Mouse (Mus musculus): ENCODE data around the gene Ptprn2.

Gene Ptprn2

DNA sequence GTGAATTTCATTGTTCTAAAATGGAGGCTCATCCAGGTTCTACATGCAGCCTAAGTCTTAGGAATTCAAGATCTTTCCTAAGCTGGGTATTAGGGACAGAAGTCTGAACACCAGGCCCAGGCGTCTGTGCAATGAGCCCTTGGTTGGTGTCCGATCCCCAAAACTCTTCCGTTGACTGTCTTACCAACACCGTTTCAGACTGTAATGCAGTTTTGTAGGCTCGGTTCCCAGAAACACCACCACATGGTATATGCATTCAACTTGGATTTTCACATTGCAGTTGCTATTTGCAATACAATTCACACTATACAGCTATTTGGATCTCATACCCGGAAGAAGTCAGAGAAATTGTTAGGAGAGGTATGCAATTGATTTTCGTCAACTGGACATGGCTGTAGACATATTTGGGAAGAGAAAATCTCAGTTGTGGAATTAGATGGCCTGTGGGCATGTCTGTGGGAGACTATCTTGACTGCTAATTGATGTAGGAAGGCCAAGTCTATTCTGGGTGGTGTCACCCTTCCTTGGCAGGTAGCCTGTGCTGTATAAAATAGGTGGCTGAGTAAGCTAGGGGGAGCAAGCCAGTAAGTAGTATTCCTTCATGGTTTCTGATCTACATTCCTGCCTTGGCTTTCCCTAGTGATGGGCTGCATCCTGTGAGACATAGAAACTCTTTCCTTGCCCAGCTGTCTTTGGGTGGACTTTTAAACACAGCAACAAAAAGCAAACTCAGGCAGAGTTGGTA is 109.5 kb downstream of the Ptprn2 start:
- no peak for DNase-seq

DNA sequence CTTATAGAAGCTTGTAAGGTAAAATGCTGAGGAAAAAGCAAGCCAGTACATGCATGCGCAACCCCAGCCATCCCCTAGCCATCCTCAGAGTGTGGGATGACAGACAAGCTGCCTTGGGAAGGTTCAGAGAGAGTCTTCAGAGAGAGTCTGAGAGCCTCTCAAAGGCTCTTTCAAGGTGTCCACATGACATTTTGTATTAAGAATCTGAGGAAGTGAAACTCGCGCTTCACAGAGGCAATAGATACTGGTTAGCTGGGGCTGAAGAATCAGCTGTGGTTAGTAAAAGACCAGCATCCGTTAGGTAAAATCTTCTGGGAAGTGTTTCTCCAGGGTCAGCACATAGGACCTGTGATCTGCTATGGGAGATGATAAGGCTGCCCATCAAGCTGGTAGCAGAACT is 110.2 kb downstream of the Ptprn2 start:
- DNase-seq = no peak

DNA sequence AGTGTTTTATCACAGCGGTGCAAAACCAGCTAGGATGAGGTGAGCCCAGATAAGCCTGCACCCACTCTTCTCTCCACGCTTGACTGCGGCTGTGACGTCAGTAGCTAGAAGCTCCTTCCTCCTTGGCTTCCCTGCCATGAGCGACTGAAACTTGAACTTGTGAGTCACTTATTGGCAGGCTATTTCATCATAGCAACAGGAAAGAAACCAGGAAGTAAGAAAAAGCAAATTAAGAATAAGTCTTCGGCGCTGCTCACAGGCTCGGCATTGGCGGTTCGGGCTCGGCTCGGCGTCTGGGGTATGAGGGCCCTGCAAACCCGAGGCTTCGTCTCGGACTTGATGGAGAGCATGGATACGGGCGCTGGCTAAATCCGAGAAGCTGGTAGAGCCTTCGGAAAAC is 111.5 kb downstream of the Ptprn2 start:
- no peak for DNase-seq

DNA sequence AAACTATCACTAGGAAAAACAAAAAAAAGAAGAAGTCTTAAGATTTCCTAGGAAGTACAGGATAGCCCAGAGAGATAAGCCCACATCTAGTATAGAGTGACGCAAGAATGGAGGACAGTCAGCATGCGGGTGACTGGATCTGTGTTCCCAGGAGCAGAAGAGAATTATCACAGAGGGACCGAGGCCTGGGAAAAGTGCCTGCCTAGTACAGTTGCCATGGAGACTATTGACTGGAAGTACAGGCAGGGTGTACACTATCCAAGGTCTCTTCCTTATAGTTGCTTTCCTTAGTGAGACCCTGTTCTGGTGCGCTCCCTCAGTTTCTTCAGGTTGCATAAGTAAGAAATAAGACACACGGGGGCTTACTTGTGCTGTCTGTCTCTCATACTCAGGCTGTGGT is 112.2 kb downstream of the Ptprn2 start:
- no peak for DNase-seq

DNA sequence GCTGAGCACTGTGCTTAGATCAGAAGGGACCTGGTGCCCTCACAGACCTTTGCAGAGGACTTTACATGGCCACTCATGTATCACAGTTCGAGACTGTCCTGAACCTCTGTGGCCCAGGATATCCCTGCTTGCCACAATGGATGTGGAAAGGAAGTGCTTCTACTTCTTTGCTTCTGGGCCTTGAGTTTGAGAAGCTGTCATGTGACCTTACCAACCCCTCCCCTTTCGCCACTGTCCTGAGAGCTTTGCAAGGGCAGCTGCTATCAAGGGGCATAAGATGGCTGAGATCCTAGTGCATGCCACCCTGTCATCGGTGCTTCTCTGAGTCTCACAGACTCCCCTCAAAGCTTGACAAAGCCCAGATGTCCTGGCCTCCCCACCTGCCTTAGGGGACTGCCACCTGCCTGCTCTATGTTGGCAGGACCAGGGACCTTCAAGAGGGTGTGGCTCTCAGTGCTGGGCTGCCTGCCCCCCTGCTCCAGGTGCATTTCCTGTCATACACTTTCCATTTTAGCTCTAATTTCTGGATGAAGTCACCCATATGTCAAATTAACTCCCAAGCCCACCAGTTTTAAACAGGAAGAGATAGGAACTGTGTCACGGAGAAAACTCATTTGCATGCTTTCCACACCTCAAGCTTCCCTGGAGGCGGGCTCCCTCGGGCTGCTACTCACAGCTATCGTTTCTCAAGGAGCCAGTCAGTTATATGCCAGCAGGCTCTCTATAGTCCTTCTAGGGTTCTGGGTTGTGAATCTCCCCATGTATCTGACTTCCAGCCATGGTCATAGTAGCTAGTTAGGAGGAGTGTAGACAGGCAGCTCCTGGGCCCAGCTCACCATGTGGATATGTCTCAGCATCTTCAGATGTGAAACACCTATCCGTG is 112.8 kb downstream of the Ptprn2 start:
- DNase-seq = no peak

DNA sequence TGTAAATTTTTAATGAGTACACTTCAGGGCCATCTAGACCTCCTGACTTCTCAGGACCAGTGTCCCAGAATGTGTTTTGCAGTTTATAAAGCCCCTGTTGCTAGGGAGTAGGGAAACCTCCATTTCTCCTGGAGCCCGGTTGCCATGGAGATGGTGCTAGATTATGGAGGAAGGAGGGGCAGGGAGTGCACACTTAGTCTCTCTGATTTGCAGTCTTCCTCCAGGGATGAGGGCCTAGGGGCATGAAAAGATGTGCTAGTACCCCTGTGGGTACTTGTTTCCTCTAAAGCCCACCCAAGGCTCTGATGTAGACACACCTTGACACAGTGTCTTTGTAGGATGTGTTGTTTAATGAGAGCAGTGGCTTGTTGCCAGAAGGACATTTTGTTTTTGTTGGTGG is 114.0 kb downstream of the Ptprn2 start:
- no peak for DNase-seq

DNA sequence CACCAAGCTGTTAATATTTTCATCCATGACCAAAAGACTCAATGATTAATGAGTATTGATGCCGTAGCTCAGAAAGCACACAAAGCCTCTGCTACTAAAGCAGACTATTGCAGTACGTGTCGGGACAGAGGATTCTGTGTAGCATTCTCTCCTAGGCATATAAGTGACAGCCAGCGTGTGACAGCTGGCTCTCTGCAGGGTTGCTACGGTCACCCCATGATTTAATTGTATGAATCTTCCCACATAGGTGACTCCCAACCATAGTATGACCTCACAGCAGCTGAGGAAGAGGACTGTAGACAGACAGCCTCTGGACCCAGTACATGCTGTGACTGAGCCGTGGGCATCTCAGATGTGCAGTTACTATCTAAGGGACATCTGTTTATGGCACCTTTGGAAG is 114.5 kb downstream of the Ptprn2 start:
- no peak for DNase-seq

DNA sequence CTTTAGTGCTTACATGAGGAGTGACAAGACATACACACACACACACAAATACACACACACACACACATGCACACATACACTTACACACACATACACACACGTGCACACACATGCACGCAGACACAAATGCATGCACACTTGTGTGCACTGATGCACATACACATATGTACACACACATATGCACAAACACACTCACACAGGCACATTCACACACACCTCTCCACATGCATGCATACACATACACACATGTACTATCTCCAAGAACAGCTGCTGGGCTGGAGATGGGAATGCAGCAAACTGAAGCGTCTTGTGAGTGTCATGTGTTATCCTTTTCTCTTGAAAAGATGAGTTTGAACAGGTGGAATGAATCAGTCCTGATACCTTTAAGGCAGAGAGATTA is 115.9 kb downstream of the Ptprn2 start:
- DNase-seq = no peak

DNA sequence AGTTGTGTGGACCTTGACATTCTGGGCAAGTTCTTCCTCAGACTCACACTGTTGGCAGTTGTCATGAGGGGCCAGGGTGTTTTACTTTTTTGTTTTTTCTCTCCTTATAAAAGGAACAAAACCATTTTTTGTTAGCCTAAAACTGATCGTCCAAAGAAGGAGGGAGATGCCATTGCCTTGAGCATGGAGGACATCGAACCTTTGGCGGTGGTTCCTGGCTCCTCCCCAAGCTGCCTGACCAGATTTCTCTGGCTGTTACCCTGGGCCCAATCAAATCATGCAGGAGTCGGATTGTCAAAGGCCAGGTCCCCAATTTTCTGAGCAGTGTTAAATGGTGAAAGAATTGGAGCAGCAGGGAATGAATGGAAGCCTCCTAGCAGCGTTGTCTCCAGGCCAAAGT is 116.4 kb downstream of the Ptprn2 start:
- DNase-seq = no peak

DNA sequence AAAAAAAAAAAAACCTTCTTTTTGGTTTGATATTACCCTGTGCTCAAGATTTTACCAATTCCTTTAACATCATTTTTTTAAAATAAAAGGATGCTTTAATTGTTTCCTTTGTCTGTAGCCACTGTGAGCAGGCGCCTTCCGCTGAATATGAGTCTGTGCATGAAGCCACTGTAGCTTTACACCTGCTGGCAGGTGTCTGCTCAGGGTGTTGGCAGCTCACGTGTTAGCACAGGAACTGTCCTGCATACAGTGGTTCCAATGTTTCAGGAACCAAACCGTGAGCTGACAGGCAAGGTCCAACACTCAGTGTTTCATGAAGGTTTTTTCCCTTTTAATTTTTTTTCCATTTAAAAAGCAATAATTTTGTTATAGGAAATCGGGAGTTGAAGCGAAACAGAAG is 123.1 kb downstream of the Ptprn2 start:
- DNase-seq = no peak

DNA sequence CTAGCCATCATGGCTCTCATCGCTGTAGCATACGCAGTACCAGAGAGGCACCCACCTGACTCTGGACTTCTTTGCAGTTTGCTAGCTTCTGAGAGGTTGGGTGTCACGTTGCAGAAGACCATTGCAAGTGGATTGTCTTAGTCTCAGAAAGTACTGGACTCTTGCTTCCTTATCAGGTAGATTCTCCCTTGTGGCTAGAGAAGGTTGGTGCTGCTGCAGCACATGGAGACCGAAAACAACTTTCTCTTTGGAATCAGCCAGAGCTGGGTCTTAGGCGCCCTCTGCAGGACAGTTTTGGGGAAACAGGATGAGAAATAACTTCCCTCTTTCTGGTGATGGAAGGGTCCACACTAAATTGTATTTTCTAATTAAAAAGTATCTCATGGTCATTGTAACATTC is 134.3 kb downstream of the Ptprn2 start:
- peak; percentile 70 for DNase-seq

DNA sequence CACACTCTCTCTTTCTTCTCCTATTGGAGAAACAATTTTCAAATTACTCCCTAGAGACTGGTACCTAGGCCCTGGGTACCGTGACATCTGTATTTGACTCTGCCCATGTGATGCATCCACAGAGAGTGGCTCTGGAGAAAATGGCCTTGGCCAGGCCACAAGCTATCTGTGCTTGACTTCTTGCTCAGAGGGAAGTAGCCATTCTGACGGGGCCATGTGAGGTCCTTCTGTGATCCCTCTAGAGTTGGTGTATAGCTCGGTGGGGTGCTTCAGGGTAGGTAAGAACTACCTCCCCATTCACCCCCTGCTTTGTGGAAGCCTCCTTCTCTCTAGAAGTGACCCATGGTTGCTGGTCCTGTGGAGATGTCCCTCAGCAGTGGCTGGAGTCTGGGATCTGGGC is 134.8 kb downstream of the Ptprn2 start:
- no peak for DNase-seq

DNA sequence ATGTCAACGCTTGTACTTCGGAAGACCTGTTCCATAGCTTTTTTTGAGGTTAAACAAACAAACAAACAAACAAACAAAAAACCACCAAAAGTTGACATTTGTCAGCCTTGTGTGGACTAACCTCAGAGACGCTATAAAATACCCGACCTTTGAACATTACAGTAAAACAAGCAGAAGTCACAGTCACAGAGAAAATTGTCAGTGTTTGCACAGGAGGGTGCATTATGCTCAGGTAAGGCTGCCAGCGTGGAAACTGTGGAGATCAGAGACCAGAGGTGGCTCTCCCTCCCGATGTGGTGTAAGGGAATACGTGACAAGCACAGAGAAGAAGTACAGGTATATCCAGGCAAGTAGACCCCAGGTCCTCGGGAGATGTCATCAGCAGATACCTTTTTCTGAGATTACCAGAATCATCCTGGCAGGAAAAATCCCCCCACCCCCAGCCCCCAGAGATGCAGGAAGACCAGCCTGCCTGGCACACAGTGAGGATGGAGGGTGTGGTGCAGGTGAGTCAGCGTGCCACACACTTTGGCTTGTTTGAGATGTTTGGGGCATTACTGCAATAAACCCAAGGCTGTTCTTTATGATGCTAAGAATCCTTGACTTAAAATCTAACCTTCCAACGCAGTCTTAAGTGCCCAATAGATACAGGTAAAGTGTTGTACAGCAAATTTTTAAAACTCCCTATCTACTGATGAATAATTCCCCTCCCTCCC is 136.0 kb downstream of the Ptprn2 start:
- no peak for DNase-seq

DNA sequence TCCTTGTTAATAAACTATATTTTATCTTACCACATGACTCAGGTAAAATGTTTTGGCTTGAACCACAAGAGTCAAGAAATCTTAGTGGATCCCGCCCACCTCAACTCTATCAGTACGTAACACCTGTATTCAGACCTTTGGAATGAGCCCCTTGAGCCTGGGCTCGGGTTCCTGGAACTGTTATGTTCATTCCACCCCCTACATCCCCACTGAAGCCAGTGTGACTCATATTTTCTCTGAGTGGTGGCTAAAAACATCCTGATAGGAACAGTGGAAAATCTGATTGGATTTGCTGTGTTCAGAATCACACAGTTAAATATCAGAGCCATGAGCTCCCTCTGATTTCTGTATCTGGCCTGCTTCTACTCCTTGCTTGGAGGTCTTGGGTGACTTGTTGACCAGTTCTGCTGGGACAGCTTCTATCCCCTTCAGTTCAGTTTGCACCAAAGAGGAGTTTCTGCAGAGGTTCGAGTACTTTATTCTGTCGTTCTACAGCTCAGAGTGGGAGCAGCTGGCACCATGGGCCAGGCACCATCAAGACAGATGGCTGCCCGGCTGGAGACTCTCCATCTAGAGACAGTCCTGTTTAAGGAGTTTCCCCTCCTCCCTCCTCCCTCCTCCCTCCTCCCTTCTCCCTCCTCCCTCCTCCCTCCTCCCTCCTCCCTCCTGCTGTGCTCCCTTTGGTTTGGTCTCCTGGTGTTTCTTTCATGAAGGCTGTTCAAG is 137.3 kb downstream of the Ptprn2 start:
- peak; percentile 92 for DNase-seq

DNA sequence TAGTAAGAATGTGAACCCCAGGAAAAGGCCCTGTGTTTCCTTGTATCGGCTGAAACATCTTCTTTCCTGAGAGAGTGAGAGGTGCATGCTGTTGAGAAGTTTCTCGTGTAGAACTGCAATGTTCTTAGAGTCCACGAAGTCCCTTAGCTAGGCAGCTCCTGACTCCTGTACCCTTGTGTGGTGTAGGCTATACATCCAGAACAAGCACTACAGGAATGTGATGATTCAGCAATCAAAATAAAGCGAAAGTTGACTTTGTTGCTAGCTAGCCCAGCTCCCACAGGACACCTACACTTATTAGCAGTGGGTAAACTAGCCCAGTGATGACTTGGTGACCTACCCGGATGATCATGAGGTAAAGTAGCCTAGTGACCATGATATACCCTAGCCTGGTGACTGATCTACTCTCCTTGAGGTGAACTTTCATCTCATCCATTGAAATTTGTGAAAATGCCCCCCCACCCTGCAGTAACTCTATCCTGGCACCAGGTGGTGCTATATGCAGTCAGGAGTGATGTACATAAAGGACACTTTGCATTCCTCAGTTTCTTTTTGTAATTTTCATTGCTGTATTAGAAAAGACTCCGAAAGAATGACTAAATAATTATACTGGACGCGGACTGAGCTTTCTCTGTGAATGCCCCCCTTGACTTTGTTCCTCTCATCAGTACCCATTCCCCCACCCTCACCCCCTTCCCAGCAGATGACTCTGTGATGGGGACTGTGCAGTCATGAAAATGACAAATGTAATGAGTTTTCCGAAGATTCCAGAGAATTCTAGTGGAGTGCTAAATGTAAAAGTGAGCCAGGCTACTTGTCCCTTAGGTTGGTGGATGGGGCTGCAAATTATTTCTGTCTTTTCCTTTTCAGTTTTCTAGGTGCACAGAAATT is 140.1 kb downstream of the Ptprn2 start:
- peak; percentile 52 for DNase-seq

DNA sequence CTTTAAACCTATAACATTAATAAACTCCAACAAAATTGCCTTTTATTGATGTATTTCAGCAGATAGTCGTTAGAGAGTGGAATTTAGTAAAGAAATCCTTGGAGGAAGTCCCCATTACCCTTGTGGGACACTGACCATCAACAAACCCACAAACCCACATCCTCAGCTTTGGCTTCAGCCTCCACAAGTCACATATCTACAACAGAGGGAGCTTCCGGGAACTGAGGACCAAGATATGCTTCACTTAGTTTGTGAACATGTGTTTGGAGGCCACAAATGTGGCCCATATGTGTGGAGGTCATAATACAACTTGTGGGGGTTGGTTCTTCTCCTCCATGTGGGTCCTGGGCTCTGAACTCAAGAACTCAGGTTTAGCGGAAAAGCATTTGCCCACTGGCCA is 143.5 kb downstream of the Ptprn2 start:
- DNase-seq = no peak

DNA sequence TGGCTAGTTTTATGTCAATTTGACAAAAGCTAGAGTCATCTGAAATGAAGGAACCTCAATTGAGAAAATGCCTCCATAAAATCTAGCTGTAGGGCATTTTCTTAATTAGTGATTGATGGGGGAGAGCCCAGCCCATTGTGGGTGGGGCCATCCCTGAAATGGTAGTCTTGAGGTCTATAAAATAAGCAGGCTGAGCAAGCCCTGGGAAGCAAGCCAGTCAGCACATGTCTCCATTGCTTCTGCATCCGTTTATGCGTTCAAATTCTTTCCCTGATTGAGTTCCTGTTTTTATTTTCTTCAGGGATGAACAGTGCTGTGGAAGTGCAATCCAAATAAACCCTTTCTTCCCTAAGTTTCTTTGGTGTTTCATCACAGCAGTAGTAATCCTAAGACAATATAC is 152.0 kb downstream of the Ptprn2 start:
- DNase-seq = no peak

DNA sequence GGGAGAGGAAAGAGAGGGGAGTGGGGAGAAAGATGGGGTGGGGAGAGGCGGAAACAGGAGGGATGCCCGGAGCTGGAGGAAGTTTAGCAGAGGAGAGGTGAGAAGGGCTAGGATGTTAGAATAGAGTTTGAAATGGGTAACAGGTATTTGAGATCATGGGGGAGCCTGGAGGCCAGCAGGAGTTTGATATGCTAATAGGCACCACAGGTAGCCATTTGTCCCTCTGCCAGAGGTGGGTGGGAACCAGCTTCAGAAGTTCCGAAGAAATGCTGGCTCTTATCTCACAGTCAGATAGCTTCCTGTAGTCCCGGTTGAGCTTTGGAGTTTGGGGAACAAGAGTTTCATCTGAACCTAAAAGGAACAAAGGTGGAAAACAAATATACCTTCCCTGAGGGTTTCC is 155.4 kb downstream of the Ptprn2 start:
- DNase-seq = no peak

DNA sequence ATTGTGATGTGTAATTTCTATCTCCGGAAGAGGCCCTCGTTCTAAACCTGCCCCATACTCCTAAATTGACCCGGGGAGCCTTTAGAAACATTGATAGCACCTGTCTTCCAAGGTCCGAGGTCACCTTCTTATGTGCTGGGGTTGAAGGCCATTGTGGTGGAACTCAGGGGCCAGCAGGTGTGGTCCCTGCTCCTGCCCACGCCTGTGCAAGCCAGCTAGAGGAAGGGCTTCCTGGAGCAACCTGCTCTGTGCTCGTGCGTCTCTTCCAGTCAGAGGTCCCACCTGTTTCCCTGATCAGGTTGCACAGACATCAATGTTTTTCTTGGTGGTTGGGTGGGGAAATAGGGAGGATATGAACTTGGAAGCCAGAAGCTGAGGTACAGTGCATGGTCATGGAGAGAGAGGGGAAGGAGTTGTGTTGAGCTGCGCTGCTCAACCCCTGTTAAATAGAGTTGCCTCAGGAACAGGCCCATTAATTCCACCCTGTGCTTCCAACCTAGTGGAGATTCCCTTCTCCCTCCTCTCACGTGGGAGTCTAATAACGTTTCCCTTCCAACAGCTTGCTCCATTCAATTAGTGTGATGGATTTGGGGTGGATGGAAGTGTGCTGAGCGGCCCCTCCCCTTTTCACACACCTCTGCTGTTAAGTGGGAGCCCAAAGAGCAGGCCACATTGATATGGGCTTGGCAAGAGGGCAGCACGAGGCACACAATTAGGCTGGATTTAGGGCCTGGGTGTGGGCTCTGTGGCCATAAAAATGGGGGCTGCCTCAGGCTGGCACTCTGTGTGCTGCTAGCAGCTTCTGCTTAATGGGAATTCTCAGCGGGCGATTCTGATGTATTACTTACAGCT is 156.0 kb downstream of the Ptprn2 start:
- no peak for DNase-seq

DNA sequence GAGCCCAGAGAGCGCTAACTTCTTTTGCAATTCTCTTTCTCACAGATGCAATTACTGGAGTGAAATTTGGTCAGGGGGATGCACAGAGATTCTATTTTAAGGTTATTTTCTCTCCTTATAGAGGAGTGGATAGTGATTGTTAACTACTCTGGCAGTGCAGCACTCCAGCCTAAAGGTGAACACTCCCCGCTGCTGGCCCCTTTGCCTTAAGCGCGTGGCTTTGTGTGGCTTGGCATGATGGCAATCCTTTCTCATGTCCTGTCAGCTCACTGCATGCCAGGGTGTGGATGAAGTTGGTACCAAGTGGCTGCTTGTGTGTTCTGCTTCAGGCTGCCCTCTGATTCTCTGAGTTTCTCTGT is 156.7 kb downstream of the Ptprn2 start:
- DNase-seq = no peak

DNA sequence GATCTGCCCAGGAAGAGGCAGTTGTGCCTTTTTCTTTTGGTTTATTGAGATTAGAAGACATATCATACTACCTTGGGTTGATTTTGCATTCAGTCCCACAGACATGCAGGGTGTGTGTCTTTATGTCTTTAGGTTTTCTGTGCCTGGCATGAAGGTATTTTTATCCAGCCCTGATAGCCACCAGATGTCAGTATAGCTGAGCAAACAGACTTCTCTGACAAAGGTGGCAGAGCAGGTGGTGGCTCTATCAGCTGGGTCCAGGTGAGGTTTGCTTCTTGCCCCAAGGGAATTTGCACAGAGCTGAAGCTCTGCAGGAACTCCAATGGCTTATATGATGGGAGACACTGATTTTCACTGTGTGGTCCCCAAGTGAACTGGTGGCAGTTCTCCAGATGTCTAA is 161.3 kb downstream of the Ptprn2 start:
- no peak for DNase-seq
